Mouse (Mus musculus) heart, postnatal 25 days (tissue): Measurements from ENCODE around the gene Vps33b. TPM values are rescaled to one million over a fixed set of nuclear protein-coding genes. Genes with fewer than 3 reads are reported as not detected.
A peak's percentile ranks its signal among the peaks of the same experiment; 100 is the strongest.
"Not testable (repeated sequence)": the region's sequence is repeated elsewhere in the genome, so short reads cannot be mapped to it uniquely, and the experiment has no call there.

Experiments used
- DNase-seq: peaks from one replicate; pipeline ENCODE4 v3.0.0; 2022; ENCODE audit warnings: low spot score
- intact Hi-C: fragments of 180-260 bp; cut with DNase I; formaldehyde crosslinking; loops from one replicate; pipeline ENCODE4 v1.15.1; 2025
- total RNA-seq, 2 experiments: library from RNA; stranded (reverse); gene quantifications; 2 replicates each; pipeline ENCODE4 v1.2.3; 2021

Vps33b gene
- total RNA-seq, 2 experiments from 2014 or later = 5.8 to 6.1 TPM

- DNase-seq = no peak
- intact Hi-C loops = no loop called here
These were observed 41.3 kb downstream of the Vps33b start for GRCm38 (mm10) chr7:80310771-80311170.

- DNase-seq = no peak
- intact Hi-C loops = no loop called here
These were observed 46.3 kb downstream of the Vps33b start for GRCm38 (mm10) chr7:80315733-80316132.

GRCm38 (mm10) chr7:80317439-80318115 is 48.1 kb downstream of the Vps33b start:
- intact Hi-C loops = no loop called here
- DNase-seq = no peak

- DNase-seq = no peak
- intact Hi-C loops = no loop called here
These were observed 49.2 kb downstream of the Vps33b start for GRCm38 (mm10) chr7:80318670-80319069.

GRCm38 (mm10) chr7:80319846-80320496 is 50.5 kb downstream of the Vps33b start:
- no peak for DNase-seq
- intact Hi-C loops = loop anchor here (5.0 kb wide), 1 partner anchor 178 kb away; no protein-coding TSS in a partner anchor

GRCm38 (mm10) chr7:80323336-80323735 is 53.9 kb downstream of the Vps33b start:
- no peak for DNase-seq
- intact Hi-C loops = loop anchor here (5.0 kb wide), 1 partner anchor 181 kb away; no protein-coding TSS in a partner anchor

GRCm38 (mm10) chr7:80324043-80324815 is 54.8 kb downstream of the Vps33b start, which contains the start of gene Rccd1:
TSS of gene Rccd1 (minus strand) at chr7:80324454.
- DNase-seq = peak; percentile 89
- intact Hi-C loops = loop anchor here (2.0 to 5.0 kb wide), 2 partner anchors 27 to 182 kb away; no protein-coding TSS in a partner anchor

- intact Hi-C loops = loop anchor here (2.0 to 5.0 kb wide), 2 partner anchors 28 to 182 kb away; no protein-coding TSS in a partner anchor
- not testable (repeated sequence) for DNase-seq
These were observed 55.3 kb downstream of the Vps33b start for GRCm38 (mm10) chr7:80324816-80325119.

- no peak for DNase-seq
- intact Hi-C loops = loop anchor here (2.0 kb wide), 1 partner anchor 29 kb away; no protein-coding TSS in a partner anchor
These were observed 55.9 kb downstream of the Vps33b start for GRCm38 (mm10) chr7:80325292-80325868.

- intact Hi-C loops = no loop called here
- DNase-seq = no peak
These were observed 56.6 kb downstream of the Vps33b start for GRCm38 (mm10) chr7:80326076-80326475.

- DNase-seq = no peak
- intact Hi-C loops = no loop called here
These were observed 60.8 kb downstream of the Vps33b start for GRCm38 (mm10) chr7:80330278-80330677.

- intact Hi-C loops = no loop called here
- no peak for DNase-seq
These were observed 62.0 kb downstream of the Vps33b start for GRCm38 (mm10) chr7:80331433-80331832.

- intact Hi-C loops = no loop called here
- DNase-seq = no peak
These were observed 65.4 kb downstream of the Vps33b start for GRCm38 (mm10) chr7:80334848-80335247.

GRCm38 (mm10) chr7:80336932-80337331 is 67.5 kb downstream of the Vps33b start:
- intact Hi-C loops = no loop called here
- no peak for DNase-seq

- no peak for DNase-seq
- intact Hi-C loops = no loop called here
These were observed 69.9 kb downstream of the Vps33b start for GRCm38 (mm10) chr7:80339371-80339770.

GRCm38 (mm10) chr7:80339793-80340628 is 70.6 kb downstream of the Vps33b start:
- intact Hi-C loops = loop anchor here (2.0 to 5.0 kb wide), 2 partner anchors 33 to 242 kb away; no protein-coding TSS in a partner anchor
- DNase-seq = peak; percentile 95

- intact Hi-C loops = loop anchor here (2.0 to 5.0 kb wide), 2 partner anchors 32 to 242 kb away; no protein-coding TSS in a partner anchor
- DNase-seq = peak; percentile 51
These were observed 71.3 kb downstream of the Vps33b start, which contains the start of gene Unc45a for GRCm38 (mm10) chr7:80340793-80341192. TSS of gene Unc45a (minus strand) at chr7:80341005.
